Mouse (Mus musculus) G1E (cell line): ENCODE results near the gene Ctrl. TPM values are rescaled to one million over a fixed set of nuclear protein-coding genes. Genes with fewer than 3 reads are reported as not detected.

Source experiments
- ATAC-seq: 2 replicates; pipeline ENCODE4 v1.8.0; 2016; ENCODE audit warnings: mild to moderate bottlenecking; ENCODE audit not compliant: insufficient number of reproducible peaks, poor library complexity, low FRiP score, severe bottlenecking; ENCODE audit errors: extremely low read depth
- DNase-seq: peaks from one replicate; pipeline ENCODE4 v3.0.0; 2012; ENCODE audit warnings: low spot score
- H3K27me3 ChIP-seq: 2 replicates; pipeline ENCODE4 v1.6.1; 2012; ENCODE audit warnings: mild to moderate bottlenecking, low read length, inconsistent platforms; ENCODE audit not compliant: insufficient read depth
- H3K36me3 ChIP-seq: replicated peaks from 2 replicates; pipeline ENCODE3; 2012; ENCODE audit warnings: mild to moderate bottlenecking, inconsistent platforms
- H3K4me1 ChIP-seq: 2 replicates; pipeline ENCODE4 v1.6.1; 2012; ENCODE audit warnings: low read depth, low read length, inconsistent platforms, mixed read lengths; ENCODE audit not compliant: insufficient read depth
- H3K4me3 ChIP-seq: 2 replicates; pipeline ENCODE4 v1.5.1; 2012; ENCODE audit warnings: low read depth, mild to moderate bottlenecking, inconsistent platforms, low read length, moderate library complexity, mixed read lengths
- H3K9me3 ChIP-seq: replicated peaks from 2 replicates; pipeline ENCODE4 v1.6.1; 2012; ENCODE audit warnings: inconsistent platforms
- CTCF ChIP-seq: IDR thresholded peaks from 2 replicates; pipeline ENCODE4 v1.5.1; 2012; ENCODE audit warnings: low read depth, low read length, inconsistent platforms, mixed read lengths
- GATA1 ChIP-seq: IDR thresholded peaks from 2 replicates; pipeline ENCODE4 v1.6.1; 2012; ENCODE audit warnings: borderline replicate concordance, low read length, inconsistent platforms, mixed read lengths
- GATA2 ChIP-seq: IDR thresholded peaks from 2 replicates; pipeline ENCODE4 v1.6.1; 2012; ENCODE audit warnings: low read depth, low read length, inconsistent platforms, borderline replicate concordance
- POLR2AphosphoS5 ChIP-seq: IDR thresholded peaks from 2 replicates; pipeline ENCODE4 v1.6.1; 2012; ENCODE audit warnings: low read depth, low read length, inconsistent platforms; ENCODE audit not compliant: insufficient replicate concordance
- TAL1 ChIP-seq: conservative IDR thresholded peaks from 2 replicates; pipeline ENCODE4 v1.6.1; 2012; ENCODE audit warnings: low read depth, low read length, inconsistent platforms, mixed read lengths
- polyA plus RNA-seq: library from polyadenylated mRNA; stranded (reverse); fragments of >175 nt; gene quantifications from 2 replicates; pipeline ENCODE4 v1.2.3, GENCODE M21; 2012
- total RNA-seq, 2 experiments: library from RNA; stranded (forward) in 1 of 2; stranded (reverse) in 1 of 2; fragments of 200-1000 nt in 1 of 2; fragments of >200 nt in 1 of 2; fragmentation: Nextera tagmentation in 1 of 2; gene quantifications; 2 replicates each; pipeline ENCODE4 v1.2.3; 2014 to 2017

Gene Ctrl
- total and polyA plus RNA-seq, 3 experiments = 0.14 to 0.38 TPM; not detected in 1

DNA sequence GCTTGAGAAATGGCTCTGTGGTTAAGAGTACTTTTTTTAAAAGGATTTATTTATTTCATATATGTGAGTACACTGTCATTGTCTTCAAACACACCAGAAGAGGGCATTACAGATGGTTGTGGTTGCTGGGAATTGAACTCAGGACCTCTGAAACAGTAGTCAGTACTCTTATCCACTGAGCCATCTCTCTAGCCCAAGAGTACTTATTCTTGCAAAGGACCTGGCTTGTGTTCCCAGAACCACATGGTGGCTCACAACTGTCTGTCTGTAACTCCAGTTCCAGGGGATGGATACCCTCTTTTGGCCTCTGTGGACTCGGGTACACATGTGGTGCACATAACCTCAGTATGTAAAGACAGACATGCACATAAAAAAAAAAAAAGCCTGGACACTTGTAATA is 35.7 kb upstream of the Ctrl start:
- no peak for TF ChIP-seq GATA2
- TF ChIP-seq TAL1 = no peak
- TF ChIP-seq CTCF = no peak
- TF ChIP-seq GATA1 = no peak
- no peak for TF ChIP-seq POLR2AphosphoS5
- DNase-seq (no peak), ATAC-seq (no peak)
- H3K9me3 ChIP-seq = no peaks in the 10 kb centered on the region
- peaks cover 3% of the 10 kb centered on the region; the same call in 1 of the 2 replicates for H3K27me3 ChIP-seq
- H3K4me1 ChIP-seq = peaks cover 27% of the 10 kb centered on the region
- H3K4me3 ChIP-seq = no peak overlapping the region
- peaks cover 4% of the 10 kb centered on the region for H3K36me3 ChIP-seq

DNA sequence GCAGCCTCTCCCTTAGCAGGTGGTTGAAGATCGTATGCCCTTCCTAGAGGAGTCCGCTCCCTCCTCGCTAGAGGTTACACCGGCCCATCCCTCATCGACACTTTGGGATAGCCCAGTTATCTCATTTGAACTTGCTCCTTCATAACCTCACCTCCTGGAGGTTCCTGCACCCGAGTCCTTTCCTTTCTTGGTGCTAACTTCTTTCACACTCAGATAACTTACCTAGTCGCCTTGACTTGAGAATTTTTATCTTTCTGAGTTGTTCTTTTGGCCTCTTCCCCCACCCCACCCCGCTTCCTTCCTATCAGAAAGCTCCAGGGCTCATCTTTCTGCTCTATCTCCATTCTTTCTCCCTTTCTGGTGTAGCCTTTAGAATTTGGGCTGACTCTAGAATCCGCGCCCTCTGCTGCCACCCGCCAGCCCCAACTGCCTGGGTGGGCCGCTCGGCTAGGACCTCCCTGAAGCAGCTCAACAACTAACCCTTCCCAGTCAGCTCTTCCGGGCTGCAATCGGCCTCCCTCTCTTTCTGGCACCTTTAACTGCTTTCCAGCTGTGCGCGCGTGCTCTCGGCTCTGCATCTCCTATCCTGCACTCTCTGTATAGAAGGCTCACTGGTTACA is 33.1 kb upstream of the Ctrl start:
- DNase-seq (peak; percentile 45), ATAC-seq (peak; percentile 40)
- H3K4me3 ChIP-seq = peak overlapping the region; percentile 96; the same call in 1 of the 2 replicates
- H3K27me3 ChIP-seq = no peaks in the 10 kb centered on the region
- H3K4me1 ChIP-seq = peaks cover 41% of the 10 kb centered on the region
- H3K9me3 ChIP-seq = no peaks in the 10 kb centered on the region
- TF ChIP-seq CTCF = no peak
- TF ChIP-seq GATA2 = no peak
- TF ChIP-seq TAL1 = no peak
- no peak for TF ChIP-seq GATA1
- TF ChIP-seq POLR2AphosphoS5 = no peak
- peaks cover 25% of the 10 kb centered on the region for H3K36me3 ChIP-seq

DNA sequence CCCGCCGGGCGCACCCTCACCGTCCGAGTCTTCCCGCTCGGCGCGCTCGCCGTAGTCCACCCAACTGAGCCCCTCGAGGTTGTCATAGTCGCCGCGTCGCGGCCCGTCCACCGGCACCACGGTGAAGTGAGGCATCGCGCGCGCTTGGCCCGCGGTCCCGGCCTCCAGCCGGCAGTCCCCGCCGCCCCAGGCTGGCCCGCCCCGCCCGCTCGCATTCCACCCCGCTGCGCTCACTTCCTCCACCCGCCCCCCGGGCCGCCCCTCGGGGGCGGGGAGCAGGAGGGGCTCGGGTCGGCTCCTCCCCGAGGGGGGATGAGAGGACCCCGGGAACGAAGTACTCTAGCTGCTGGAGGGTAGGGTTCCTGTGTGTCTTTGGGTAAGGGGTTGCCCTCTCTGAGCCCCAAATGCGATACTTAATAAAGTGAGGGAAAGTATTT is 32.3 kb upstream of the Ctrl start, which contains the start of gene Slc12a4:
Gene Slc12a4, minus strand, starts transcription at position 193 of the 437 bp plus-strand sequence.
- ATAC-seq (peak; percentile 35; the same call in 1 of the 2 replicates), DNase-seq (peak; percentile 92)
- no peaks in the 10 kb centered on the region for H3K9me3 ChIP-seq
- peaks cover 48% of the 10 kb centered on the region for H3K4me1 ChIP-seq
- peaks cover 33% of the 10 kb centered on the region for H3K36me3 ChIP-seq
- no peaks in the 10 kb centered on the region for H3K27me3 ChIP-seq
- TF ChIP-seq GATA1 = no peak
- no peak for TF ChIP-seq CTCF
- no peak for TF ChIP-seq POLR2AphosphoS5
- no peak for TF ChIP-seq GATA2
- no peak for TF ChIP-seq TAL1
- H3K4me3 ChIP-seq = peak within 1 kb of the TSS; percentile 96

DNA sequence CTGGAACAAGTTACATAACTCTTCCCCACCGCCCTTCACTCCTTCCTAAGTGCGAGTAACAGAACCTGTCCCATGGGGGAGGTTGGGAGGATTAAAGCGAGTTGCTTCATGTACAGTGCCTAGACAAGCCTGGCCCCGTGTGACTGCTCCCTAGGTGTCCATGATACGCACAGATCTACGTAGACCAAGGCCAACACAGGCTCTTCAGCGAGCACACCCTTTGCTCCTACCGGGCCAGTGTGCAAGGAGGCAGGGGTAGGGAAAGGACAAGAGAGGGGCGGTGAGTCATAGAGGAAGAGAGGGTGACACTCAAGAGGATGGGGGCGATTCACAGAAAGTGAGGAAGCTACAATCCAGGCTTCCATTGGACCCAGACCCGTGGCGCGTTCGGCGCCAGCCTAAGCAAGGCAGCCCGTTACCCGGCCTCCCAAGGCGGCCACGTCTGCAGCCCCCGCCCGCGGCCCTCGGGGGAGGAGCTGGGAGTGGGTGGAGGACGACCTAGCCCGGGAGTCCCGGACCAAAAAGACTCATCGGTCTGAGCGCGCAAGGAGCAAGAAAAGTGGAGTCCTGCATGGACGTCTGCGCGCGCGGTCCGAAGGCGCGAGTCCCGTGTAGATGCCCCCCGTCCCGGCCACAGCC is 31.7 kb upstream of the Ctrl start:
- Histone ChIP-seq H3K9me3 (no peaks in the 10 kb centered on the region), H3K4me3 (peak overlapping the region; percentile 96), H3K27me3 (no peaks in the 10 kb centered on the region), H3K36me3 (peaks cover 37% of the 10 kb centered on the region), H3K4me1 (peaks cover 48% of the 10 kb centered on the region)
- TF ChIP-seq POLR2AphosphoS5 (no peak), GATA1 (no peak), TAL1 (no peak), CTCF (no peak), GATA2 (no peak)
- DNase-seq = peak; percentile 66
- no peak for ATAC-seq

- DNase-seq (no peak), ATAC-seq (no peak)
- H3K4me3 ChIP-seq = peak overlapping the region; percentile 96
- H3K4me1 ChIP-seq = peaks cover 48% of the 10 kb centered on the region
- H3K9me3 ChIP-seq = no peaks in the 10 kb centered on the region
- TF ChIP-seq POLR2AphosphoS5 (no peak), TAL1 (no peak), CTCF (no peak), GATA2 (no peak), GATA1 (no peak)
- no peaks in the 10 kb centered on the region for H3K27me3 ChIP-seq
- peaks cover 44% of the 10 kb centered on the region for H3K36me3 ChIP-seq
These were observed 31.0 kb upstream of the Ctrl start for GRCm38 (mm10) chr8:105964506-105965265.

GRCm38 (mm10) chr8:105961536-105961935 is 27.9 kb upstream of the Ctrl start:
- ATAC-seq = no peak
- peaks cover 40% of the 10 kb centered on the region for H3K4me1 ChIP-seq
- no peak for DNase-seq
- H3K9me3 ChIP-seq = no peaks in the 10 kb centered on the region
- TF ChIP-seq TAL1 (no peak), GATA1 (no peak), CTCF (no peak), POLR2AphosphoS5 (no peak), GATA2 (no peak)
- no peaks in the 10 kb centered on the region for H3K27me3 ChIP-seq
- no peak overlapping the region for H3K4me3 ChIP-seq
- H3K36me3 ChIP-seq = peaks cover 73% of the 10 kb centered on the region
